Mouse (Mus musculus) lung, postnatal 0 days (tissue): Measurements from ENCODE around the gene Mbd4.

Experiments
- CTCF ChIP-seq: IDR thresholded peaks from 2 replicates; pipeline ENCODE4 v1.5.1; 2016; ENCODE audit warnings: antibody characterized with exemption, mild to moderate bottlenecking
- EP300 ChIP-seq: IDR thresholded peaks from 2 replicates; pipeline ENCODE4 v1.6.1; 2016; ENCODE audit warnings: antibody characterized with exemption, mild to moderate bottlenecking, control low read depth

- TF ChIP-seq CTCF (no peak), EP300 (no peak)
These were observed 2.7 kb upstream of the Mbd4 start for GRCm38 (mm10) chr6:115855733-115856360.
